Mouse (Mus musculus) cerebellum, adult 8-10 months (tissue): ENCODE measurements around the gene Mknk1.

Source experiments
- DNase-seq: peaks from one replicate; pipeline ENCODE4 v3.0.0; 2022

The Mknk1 gene

GRCm38 (mm10) chr4:115838696-115839641 is at the start of gene Mknk1:
Mknk1 (plus strand) TSS chr4:115839198.
- peak; percentile 90 for DNase-seq

GRCm38 (mm10) chr4:115790864-115791263 is 48.1 kb upstream of the Mknk1 start:
- DNase-seq = no peak

GRCm38 (mm10) chr4:115795360-115795759 is 43.6 kb upstream of the Mknk1 start:
- DNase-seq = no peak

GRCm38 (mm10) chr4:115799981-115800380 is 39.0 kb upstream of the Mknk1 start:
- no peak for DNase-seq

- no peak for DNase-seq
Measured at GRCm38 (mm10) chr4:115812326-115812725, 26.7 kb upstream of the Mknk1 start.

- DNase-seq = no peak
Measured at GRCm38 (mm10) chr4:115815606-115816005, 23.4 kb upstream of the Mknk1 start.

- no peak for DNase-seq
Measured at GRCm38 (mm10) chr4:115820199-115820598, 18.8 kb upstream of the Mknk1 start.

GRCm38 (mm10) chr4:115820944-115821343 is 18.1 kb upstream of the Mknk1 start:
- DNase-seq = no peak

- no peak for DNase-seq
Measured at GRCm38 (mm10) chr4:115821431-115821830, 17.6 kb upstream of the Mknk1 start.

GRCm38 (mm10) chr4:115821928-115822327 is 17.1 kb upstream of the Mknk1 start:
- DNase-seq = no peak

GRCm38 (mm10) chr4:115824178-115824577 is 14.8 kb upstream of the Mknk1 start:
- no peak for DNase-seq

- DNase-seq = no peak
Measured at GRCm38 (mm10) chr4:115825271-115825670, 13.7 kb upstream of the Mknk1 start.

GRCm38 (mm10) chr4:115827066-115827465 is 11.9 kb upstream of the Mknk1 start:
- no peak for DNase-seq

- no peak for DNase-seq
Measured at GRCm38 (mm10) chr4:115827535-115827887, 11.5 kb upstream of the Mknk1 start.

GRCm38 (mm10) chr4:115827888-115828571 is 11.0 kb upstream of the Mknk1 start, which contains the start of gene Mob3c:
Mob3c (plus strand) TSS chr4:115828092.
- peak; percentile 47 for DNase-seq

- no peak for DNase-seq
Measured at GRCm38 (mm10) chr4:115828572-115828902, 10.5 kb upstream of the Mknk1 start.

- DNase-seq = no peak
Measured at GRCm38 (mm10) chr4:115830491-115830890, 8.5 kb upstream of the Mknk1 start.

GRCm38 (mm10) chr4:115831221-115831620 is 7.8 kb upstream of the Mknk1 start:
- DNase-seq = no peak

GRCm38 (mm10) chr4:115832040-115832439 is 7.0 kb upstream of the Mknk1 start:
- no peak for DNase-seq

- no peak for DNase-seq
Measured at GRCm38 (mm10) chr4:115835576-115835975, 3.4 kb upstream of the Mknk1 start.

- no peak for DNase-seq
Measured at GRCm38 (mm10) chr4:115838196-115838595, 802 bp upstream of the Mknk1 start.

- no peak for DNase-seq
Measured at GRCm38 (mm10) chr4:115839956-115840355, 958 bp downstream of the Mknk1 start.

GRCm38 (mm10) chr4:115840842-115841241 is 1.8 kb downstream of the Mknk1 start:
- no peak for DNase-seq

- no peak for DNase-seq
Measured at GRCm38 (mm10) chr4:115846656-115847055, 7.7 kb downstream of the Mknk1 start.
